Mouse (Mus musculus) stomach, embryonic 16.5 days (tissue): ENCODE data around the gene Rerg. TPM values are rescaled to one million over a fixed set of nuclear protein-coding genes. Genes with fewer than 3 reads are reported as not detected.

ENCODE experiments used
- ATAC-seq: fragments of 200-750 bp; cut with Nextera tagmentation; 2 replicates; pipeline ENCODE4 v1.8.0; 2017; ENCODE audit warnings: moderate number of reproducible peaks, moderate TSS enrichment; ENCODE audit not compliant: insufficient read depth, low FRiP score
- H3K27ac ChIP-seq: fragments of 300-500 bp; sonication (generic); 2 replicates; pipeline ENCODE4 v1.5.1; 2014; ENCODE audit warnings: low read length
- H3K27me3 ChIP-seq: fragments of 300-500 bp; sonication (generic); 2 replicates; pipeline ENCODE4 v1.6.1; 2014; ENCODE audit warnings: low read length, control low read depth, mixed read lengths; ENCODE audit not compliant: control insufficient read depth, insufficient read depth
- H3K36me3 ChIP-seq: fragments of 300-500 bp; sonication (generic); 2 replicates; pipeline ENCODE4 v1.6.1; 2014; ENCODE audit warnings: low read length; ENCODE audit not compliant: control insufficient read depth, insufficient read depth
- H3K4me1 ChIP-seq: fragments of 300-500 bp; sonication (generic); 2 replicates; pipeline ENCODE4 v1.6.1; 2014; ENCODE audit warnings: low read length, control low read depth, mixed read lengths; ENCODE audit not compliant: control insufficient read depth, insufficient read depth
- H3K4me2 ChIP-seq: fragments of 300-500 bp; sonication (generic); 2 replicates; pipeline ENCODE4 v1.6.1; 2014; ENCODE audit warnings: low read depth, low read length, mixed read lengths
- H3K4me3 ChIP-seq: fragments of 300-500 bp; sonication (generic); replicated peaks from 2 replicates; pipeline ENCODE4 v1.5.1; 2014; ENCODE audit warnings: mild to moderate bottlenecking, low read length
- H3K9ac ChIP-seq: fragments of 300-500 bp; sonication (generic); 2 replicates; pipeline ENCODE4 v1.6.1; 2014; ENCODE audit warnings: low read length
- H3K9me3 ChIP-seq: fragments of 300-500 bp; sonication (generic); replicated peaks from 2 replicates; pipeline ENCODE4 v1.6.1; 2016; ENCODE audit warnings: low read length, control low read depth; ENCODE audit not compliant: control insufficient read depth
- WGBS: fragments of 180-500 bp; shearing (Covaris S2); extraction: QIAGEN DNeasy Blood & Tissue Kit; methylation state at CpG from one replicate; pipeline ENCODE4 v1.1.7; 2014; 5-methylcytosine and 5-hydroxymethylcytosine counted together
- polyA plus RNA-seq: library from polyadenylated mRNA; unstranded; fragments of >200 nt; fragmentation: Nextera tagmentation; extraction: Ambion mirVana; gene quantifications from 2 replicates; pipeline ENCODE4 v1.2.1, GENCODE M21; 2015

Rerg gene
- 29.9 and 32.1 TPM in 2 replicates for polyA plus RNA-seq

DNA sequence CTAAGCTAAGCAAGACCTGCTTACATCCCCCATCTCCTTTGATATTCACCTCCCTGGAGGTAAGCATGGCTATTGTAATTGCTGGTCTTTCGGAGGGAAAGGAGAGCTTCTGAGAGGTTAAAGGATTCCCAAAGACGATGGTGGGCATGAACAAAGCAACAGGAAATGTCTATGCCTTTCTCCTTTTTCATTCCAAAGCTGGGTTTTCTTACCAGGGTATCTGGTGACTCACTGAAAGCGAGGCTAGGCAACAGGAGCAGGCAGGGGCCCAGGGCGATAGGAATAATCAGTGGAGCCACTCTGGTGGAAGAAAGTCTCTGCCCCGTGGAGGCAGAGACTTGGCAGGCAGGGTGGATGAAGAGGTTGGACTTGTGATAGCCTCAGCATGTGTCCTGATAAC, at the start of gene Rerg:
Gene Rerg (minus strand): TSS at position 272 of the 400 bp plus-strand sequence.
- peak within 1 kb of the TSS; percentile 62 for H3K4me3 ChIP-seq
- H3K36me3 ChIP-seq: no peaks in the 10 kb centered on the region
- H3K9me3 ChIP-seq: no peaks in the 10 kb centered on the region
- peak within 1 kb of the TSS; percentile 84 for H3K4me2 ChIP-seq
- H3K27me3 ChIP-seq: no peaks in the 10 kb centered on the region
- 43% methylated on average over 5 of the region's 5 CpGs for WGBS
- H3K9ac ChIP-seq: peak within 1 kb of the TSS; percentile 82
- H3K27ac ChIP-seq: peak within 1 kb of the TSS; percentile 64
- H3K4me1 ChIP-seq: peaks cover 7% of the 10 kb centered on the region; the same call in 1 of the 2 replicates
- ATAC-seq: no peak

- H3K4me3 ChIP-seq: no peak overlapping the region
- H3K4me2 ChIP-seq: no peak overlapping the region
- no peaks in the 10 kb centered on the region for H3K9me3 ChIP-seq
- H3K9ac ChIP-seq: no peak overlapping the region
- WGBS: 68% methylated on average over 8 of the region's 8 CpGs
- no peaks in the 10 kb centered on the region for H3K36me3 ChIP-seq
- no peak for ATAC-seq
- H3K27me3 ChIP-seq: no peaks in the 10 kb centered on the region
- H3K27ac ChIP-seq: no peak overlapping the region
- H3K4me1 ChIP-seq: no peaks in the 10 kb centered on the region
These were observed 47.7 kb upstream of the Rerg start for GRCm38 (mm10) chr6:137217841-137218463.

GRCm38 (mm10) chr6:137211441-137211840, 41.1 kb upstream of the Rerg start:
- no peak for ATAC-seq
- no peaks in the 10 kb centered on the region for H3K4me1 ChIP-seq
- no peak overlapping the region for H3K4me2 ChIP-seq
- no peaks in the 10 kb centered on the region for H3K9me3 ChIP-seq
- no peaks in the 10 kb centered on the region for H3K27me3 ChIP-seq
- no peak overlapping the region for H3K27ac ChIP-seq
- no peaks in the 10 kb centered on the region for H3K36me3 ChIP-seq
- 44% methylated on average over 2 of the region's 2 CpGs for WGBS
- no peak overlapping the region for H3K9ac ChIP-seq
- no peak overlapping the region for H3K4me3 ChIP-seq

DNA sequence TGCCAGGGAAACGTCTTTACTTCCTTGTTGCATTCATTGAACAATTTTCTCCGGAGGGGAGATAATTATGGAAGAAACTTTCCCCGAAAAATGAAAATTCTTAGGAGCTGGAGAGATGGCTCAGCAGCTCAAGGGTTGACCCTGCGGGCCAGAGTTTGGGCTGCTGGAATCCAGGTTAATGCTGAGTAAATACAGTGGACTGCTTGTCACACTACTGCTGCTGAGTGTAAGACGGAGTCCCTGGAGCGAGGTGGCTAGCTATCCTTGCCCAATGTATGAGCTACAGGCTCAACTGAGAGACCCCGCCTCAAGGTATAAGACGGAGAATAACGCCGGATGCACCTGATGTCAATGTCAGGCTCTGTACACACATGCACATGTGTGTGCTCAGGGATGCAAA, 40.7 kb upstream of the Rerg start:
- ATAC-seq: no peak
- Histone ChIP-seq H3K27me3 (no peaks in the 10 kb centered on the region), H3K9ac (no peak overlapping the region), H3K4me2 (no peak overlapping the region), H3K4me3 (no peak overlapping the region), H3K27ac (no peak overlapping the region), H3K36me3 (no peaks in the 10 kb centered on the region), H3K4me1 (no peaks in the 10 kb centered on the region), H3K9me3 (no peaks in the 10 kb centered on the region)
- 85% methylated on average over 10 of the region's 10 CpGs for WGBS

DNA sequence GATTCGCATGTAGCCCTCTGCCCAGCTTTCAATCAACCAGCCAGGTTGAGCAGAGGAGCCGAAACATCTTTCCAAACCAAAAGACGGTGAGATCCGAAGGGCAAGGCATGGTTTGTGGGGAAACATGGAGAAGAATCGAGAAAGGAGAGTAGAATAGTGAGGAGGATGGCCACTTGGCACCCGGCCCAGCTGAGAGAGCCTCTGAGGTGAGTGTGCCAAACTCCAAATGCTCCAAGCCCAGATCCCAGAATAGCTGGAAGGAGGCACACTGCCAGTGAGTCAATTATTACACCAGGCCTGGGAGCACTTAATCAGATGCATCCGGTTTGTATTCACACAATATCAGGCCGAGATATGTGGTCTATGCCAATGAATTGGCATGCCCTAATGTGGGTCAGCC, 39.7 kb upstream of the Rerg start:
- no peaks in the 10 kb centered on the region for H3K9me3 ChIP-seq
- no peak overlapping the region for H3K27ac ChIP-seq
- no peak overlapping the region for H3K9ac ChIP-seq
- WGBS: 69% methylated on average over 8 of the region's 8 CpGs
- H3K4me3 ChIP-seq: no peak overlapping the region
- H3K4me2 ChIP-seq: no peak overlapping the region
- ATAC-seq: peak; percentile 53; the same call in 1 of the 2 replicates
- H3K27me3 ChIP-seq: no peaks in the 10 kb centered on the region
- no peaks in the 10 kb centered on the region for H3K36me3 ChIP-seq
- no peaks in the 10 kb centered on the region for H3K4me1 ChIP-seq

GRCm38 (mm10) chr6:137207126-137207525, 36.8 kb upstream of the Rerg start:
- no peak overlapping the region for H3K4me2 ChIP-seq
- WGBS: 89% methylated on average over 6 of the region's 6 CpGs
- no peak for ATAC-seq
- H3K9ac ChIP-seq: no peak overlapping the region
- no peaks in the 10 kb centered on the region for H3K36me3 ChIP-seq
- H3K27ac ChIP-seq: no peak overlapping the region
- H3K4me3 ChIP-seq: no peak overlapping the region
- no peaks in the 10 kb centered on the region for H3K27me3 ChIP-seq
- H3K4me1 ChIP-seq: no peaks in the 10 kb centered on the region
- no peaks in the 10 kb centered on the region for H3K9me3 ChIP-seq

DNA sequence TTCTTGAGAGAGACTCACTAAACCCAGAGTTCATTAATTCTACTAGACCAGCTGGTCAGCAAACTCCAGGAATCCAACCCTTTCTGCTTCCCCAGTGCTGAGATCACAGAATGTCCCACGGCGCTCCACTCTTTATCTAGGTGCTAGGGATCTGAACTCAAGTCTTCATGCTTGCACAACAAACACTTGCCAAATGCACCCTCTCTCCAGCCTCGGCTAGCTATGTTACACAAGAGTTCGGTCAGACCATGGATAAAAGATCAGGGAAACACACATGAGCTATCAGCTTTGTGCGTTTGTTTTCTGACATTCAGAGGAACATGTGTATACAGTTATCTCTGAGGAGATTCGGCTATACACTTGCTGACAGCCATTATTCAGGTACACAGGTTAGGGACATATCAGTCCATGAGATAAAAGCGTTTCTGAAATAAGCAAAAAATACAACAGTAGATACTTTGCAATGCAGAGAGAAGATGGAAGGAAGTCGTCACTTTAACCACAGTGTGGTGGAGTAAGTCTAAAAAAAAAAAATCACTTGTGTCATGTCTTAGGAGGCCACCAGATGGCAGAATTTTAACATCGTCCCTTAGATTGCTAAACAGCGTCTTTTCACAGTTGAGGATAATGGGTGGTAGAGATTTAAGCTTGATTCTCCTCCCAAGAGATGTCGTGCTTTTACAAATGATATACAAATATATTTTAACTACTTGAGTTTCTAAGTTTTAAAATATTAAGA, 35.5 kb upstream of the Rerg start:
- Histone ChIP-seq H3K27ac (no peak overlapping the region), H3K4me2 (no peak overlapping the region), H3K9me3 (no peaks in the 10 kb centered on the region), H3K36me3 (no peaks in the 10 kb centered on the region), H3K4me3 (no peak overlapping the region), H3K27me3 (no peaks in the 10 kb centered on the region), H3K9ac (no peak overlapping the region), H3K4me1 (no peaks in the 10 kb centered on the region)
- ATAC-seq: no peak
- WGBS: 52% methylated on average over 11 of the region's 11 CpGs

- Histone ChIP-seq H3K27me3 (no peaks in the 10 kb centered on the region), H3K9ac (no peak overlapping the region), H3K9me3 (no peaks in the 10 kb centered on the region), H3K27ac (no peak overlapping the region), H3K4me2 (no peak overlapping the region), H3K4me3 (no peak overlapping the region), H3K36me3 (no peaks in the 10 kb centered on the region), H3K4me1 (no peaks in the 10 kb centered on the region)
- no peak for ATAC-seq
- 90% methylated on average over 4 of the region's 4 CpGs for WGBS
These were observed 32.4 kb upstream of the Rerg start for GRCm38 (mm10) chr6:137202661-137203060.

- H3K4me2 ChIP-seq: no peak overlapping the region
- H3K4me3 ChIP-seq: no peak overlapping the region
- WGBS: 62% methylated on average over 7 of the region's 7 CpGs
- H3K9ac ChIP-seq: no peak overlapping the region
- no peaks in the 10 kb centered on the region for H3K27me3 ChIP-seq
- H3K27ac ChIP-seq: no peak overlapping the region
- no peaks in the 10 kb centered on the region for H3K36me3 ChIP-seq
- no peaks in the 10 kb centered on the region for H3K4me1 ChIP-seq
- no peak for ATAC-seq
- H3K9me3 ChIP-seq: no peaks in the 10 kb centered on the region
These were observed 31.3 kb upstream of the Rerg start for GRCm38 (mm10) chr6:137201578-137201977.
